ENCODE assay signal across 7 mouse cellular contexts in the genomic region with DNA sequence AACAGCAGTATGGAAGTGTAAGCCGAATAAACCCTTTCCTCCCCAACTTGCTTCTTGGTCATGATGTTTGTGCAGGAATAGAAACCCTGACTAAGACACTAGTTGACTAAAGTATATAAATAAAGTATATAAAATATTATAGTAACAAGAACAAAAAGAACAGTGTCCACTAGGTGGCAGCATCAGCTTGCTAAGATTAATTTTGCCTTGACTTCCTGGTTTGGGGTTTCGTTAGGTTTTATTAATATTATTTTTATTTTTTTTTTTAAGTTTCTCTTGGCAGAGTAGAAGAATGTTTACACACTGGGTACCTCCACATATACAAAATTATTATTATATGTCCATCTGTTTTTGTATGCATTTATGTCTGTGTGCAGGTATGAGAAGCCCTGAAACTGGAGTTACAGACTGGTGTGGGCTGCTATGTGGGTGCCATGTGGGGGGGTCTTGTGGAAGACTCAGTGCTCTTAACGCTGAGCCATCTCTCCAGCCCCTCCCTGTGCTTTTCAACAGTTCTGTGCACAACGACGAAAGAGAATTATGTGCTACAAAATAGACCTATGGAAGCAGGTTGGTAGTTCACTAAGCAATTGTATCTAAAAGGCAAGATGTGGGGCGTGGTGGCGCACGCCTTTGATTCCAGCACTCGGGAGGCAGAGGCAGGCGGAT. TPM values are rescaled to one million over a fixed set of nuclear protein-coding genes. Genes with fewer than 3 reads are reported as not detected.
DNase-seq lines count a peak whose midpoint lies in the region; ATAC-seq lines count a peak whose summit lies in the region.

No protein-coding gene starts in this region.

- no peak overlapping the region; a peak in 1 of 4 replicates for H3K4me3 ChIP-seq in heart, embryonic 14.5 days (ENCODE audit: control insufficient read depth in 1 of 2, insufficient read depth in 1 of 2, low read depth in 1 of 2, low read length in 2 of 2)

- H3K9ac ChIP-seq in heart, embryonic 14.5 days (ENCODE audit: low read length), result no peak overlapping the region; the same call in 1 of the 2 replicates

- WGBS in heart, embryonic 14.5 days, result 24% methylated on average over 10 of the region's 10 CpGs

- DNase-seq in 416B (ENCODE audit: low read depth), result peak; percentile 85
- DNase-seq in CD4-positive helper T cell, adult 2 months (ENCODE audit: low read depth, low spot score), result peak; percentile 68
- peak; percentile 47 for DNase-seq in cerebellum, adult 8-10 months
- peak; percentile 62 for DNase-seq in kidney, postnatal 14 days
- DNase-seq in lung, postnatal 10 days, result peak; percentile 75
- DNase-seq in right cerebral cortex, adult 2 months (ENCODE audit: low spot score in 2 of 2), result peak; percentile 60 to 72

- peak overlapping the region; percentile 49 for H3K4me2 ChIP-seq in heart, embryonic 14.5 days (ENCODE audit: low read length)

- no peaks in the 10 kb centered on the region; a peak in 2 of 4 replicates for H3K4me1 ChIP-seq in heart, embryonic 14.5 days (ENCODE audit: control insufficient read depth in 2 of 2, insufficient read depth in 2 of 2, low read length in 2 of 2)

- H3K27ac ChIP-seq in heart, embryonic 14.5 days (replicated peaks in 1 of 2; ENCODE audit: control insufficient read depth in 1 of 2, insufficient read depth in 1 of 2, low read depth in 2 of 2, low read length in 2 of 2), result no peak overlapping the region

- peaks cover 40% of the 10 kb centered on the region for H3K27me3 ChIP-seq in heart, embryonic 14.5 days (ENCODE audit: control insufficient read depth, insufficient read depth, low read length)

- no peaks in the 10 kb centered on the region for H3K9me3 ChIP-seq in heart, embryonic 14.5 days (ENCODE audit: control insufficient read depth, low read length)

- H3K36me3 ChIP-seq in heart, embryonic 14.5 days (ENCODE audit: control insufficient read depth, insufficient read depth, low read length), result no peaks in the 10 kb centered on the region

- ATAC-seq in heart, embryonic 14.5 days (ENCODE audit: insufficient number of reproducible peaks, insufficient read depth, low FRiP score, low read depth), result no peak

RNA-seq across cellular contexts. Expression of a gene that starts 11.8 kb away (rescaled TPM):
- polyA plus RNA-seq in heart, embryonic 14.5 days (2014; fragmentation: Nextera tagmentation; extraction: Ambion mirVana), result 0.15 TPM in 1 of 2 replicates, not detected in the other

RNA-seq across cellular contexts. Expression of a gene that starts 15.6 kb away (rescaled TPM):
- polyA plus RNA-seq in heart, embryonic 14.5 days (2014; fragmentation: Nextera tagmentation; extraction: Ambion mirVana), result 23.0 and 27.5 TPM in 2 replicates

RNA-seq across cellular contexts. Expression of a gene that starts 16.1 kb away (rescaled TPM):
- not detected in 2 replicates for polyA plus RNA-seq in heart, embryonic 14.5 days (2014; fragmentation: Nextera tagmentation; extraction: Ambion mirVana)

RNA-seq across cellular contexts. Expression of a gene that starts 26.4 kb away (rescaled TPM):
- 0.15 TPM in 2 replicates for polyA plus RNA-seq in heart, embryonic 14.5 days (2014; fragmentation: Nextera tagmentation; extraction: Ambion mirVana)

RNA-seq across cellular contexts. Expression of a gene that starts 33.4 kb away (rescaled TPM):
- polyA plus RNA-seq in heart, embryonic 14.5 days (2014; fragmentation: Nextera tagmentation; extraction: Ambion mirVana), result 14.4 and 16.0 TPM in 2 replicates
